Mouse (Mus musculus) MEL (cell line): ENCODE results near the gene Rnf217.

ENCODE experiments used
- EP300 ChIP-seq, 2 experiments: IDR thresholded peaks; 2 replicates each; pipeline ENCODE4 v1.6.1; 2011; ENCODE audit warnings: improper control_type of control experiment in 2 of 2, low read length in 2 of 2, low read depth in 1 of 2, mild to moderate bottlenecking in 1 of 2
- MAX ChIP-seq: IDR thresholded peaks from 2 replicates; pipeline ENCODE4 v1.6.1; 2011; ENCODE audit warnings: low read length, improper control_type of control experiment
- RCOR1 ChIP-seq: IDR thresholded peaks from 2 replicates; pipeline ENCODE4 v1.6.1; 2012; ENCODE audit warnings: low read depth, mild to moderate bottlenecking, inconsistent platforms, low read length, improper control_type of control experiment
- SMC3 ChIP-seq: IDR thresholded peaks from 2 replicates; pipeline ENCODE4 v1.6.1; 2011; ENCODE audit warnings: low read depth, low read length, improper control_type of control experiment

GRCm38 (mm10) chr10:31547156-31547555, 61.8 kb downstream of the Rnf217 start:
- TF ChIP-seq EP300 (IDR thresholded peaks at IDR 0.05; ENCODE audit: low read depth in 1 of 2, low read length in 2 of 2) = no peak
- no peak for TF ChIP-seq MAX
- no peak for TF ChIP-seq RCOR1
- no peak for TF ChIP-seq SMC3
